Mouse (Mus musculus) lung, adult 2 months (tissue): ENCODE measurements around the gene Usp34. TPM values are rescaled to one million over a fixed set of nuclear protein-coding genes. Genes with fewer than 3 reads are reported as not detected.
A peak's percentile ranks its signal among the peaks of the same experiment; 100 is the strongest.
"Not testable (repeated sequence)": the region's sequence is repeated elsewhere in the genome, so short reads cannot be mapped to it uniquely, and the experiment has no call there.

Source experiments
- DNase-seq: peaks from one replicate; pipeline ENCODE4 v3.0.0; 2022
- H3K4me1 ChIP-seq: fragments of 200-500 bp; 2 replicates; pipeline ENCODE4 v1.6.1; 2011; ENCODE audit warnings: low read length; ENCODE audit not compliant: control insufficient read depth, insufficient read depth
- H3K4me3 ChIP-seq: fragments of 200-500 bp; replicated peaks from 2 replicates; pipeline ENCODE3; 2011; ENCODE audit warnings: low read depth, mild to moderate bottlenecking, control low read depth, low read length; ENCODE audit errors: extremely low read depth
- CTCF ChIP-seq: fragments of 200-500 bp; IDR thresholded peaks from 2 replicates; pipeline ENCODE4 v1.5.1; 2011; ENCODE audit warnings: mild to moderate bottlenecking, low read length, control low read depth; ENCODE audit not compliant: insufficient read depth
- POLR2A ChIP-seq: fragments of 200-500 bp; IDR thresholded peaks from 2 replicates; pipeline ENCODE4 v1.6.1; 2011; ENCODE audit warnings: low read depth, mild to moderate bottlenecking, control low read depth, low read length, borderline replicate concordance; ENCODE audit errors: extremely low read depth
- WGBS: fragments of 180-500 bp; shearing (Covaris S2); methylation state at CpG from one replicate; pipeline ENCODE4 v1.1.7; 2018; 5-methylcytosine and 5-hydroxymethylcytosine counted together
- polyA plus RNA-seq: library from polyadenylated mRNA; depleted of rRNA; stranded (reverse); fragments of >200 nt; gene quantifications from 2 replicates; pipeline ENCODE4 v1.2.3, GENCODE M21; 2012; rRNA removed

Usp34 gene
- polyA plus RNA-seq, 1 experiment: 9.7 TPM

- under 1% methylated on average over 22 of the region's 22 CpGs for WGBS
- DNase-seq: no peak
- no peak for TF ChIP-seq CTCF
- TF ChIP-seq POLR2A: no peak
- H3K4me1 ChIP-seq: peaks cover 9% of the 10 kb centered on the region
- peak overlapping the region; percentile 93 for H3K4me3 ChIP-seq
Measured at GRCm38 (mm10) chr11:23497335-23497717, 190.6 kb downstream of the Usp34 start.

- 1% methylated on average over 62 of the region's 66 CpGs for WGBS
- TF ChIP-seq POLR2A: peak; percentile 67; the same call in 1 of the 2 replicates
- no peak for TF ChIP-seq CTCF
- peak; percentile 98 for DNase-seq
Measured at GRCm38 (mm10) chr11:23497718-23498509, 191.2 kb downstream of the Usp34 start, which contains the start of gene Ahsa2. Gene Ahsa2 (minus strand): TSS chr11:23498030.

DNA sequence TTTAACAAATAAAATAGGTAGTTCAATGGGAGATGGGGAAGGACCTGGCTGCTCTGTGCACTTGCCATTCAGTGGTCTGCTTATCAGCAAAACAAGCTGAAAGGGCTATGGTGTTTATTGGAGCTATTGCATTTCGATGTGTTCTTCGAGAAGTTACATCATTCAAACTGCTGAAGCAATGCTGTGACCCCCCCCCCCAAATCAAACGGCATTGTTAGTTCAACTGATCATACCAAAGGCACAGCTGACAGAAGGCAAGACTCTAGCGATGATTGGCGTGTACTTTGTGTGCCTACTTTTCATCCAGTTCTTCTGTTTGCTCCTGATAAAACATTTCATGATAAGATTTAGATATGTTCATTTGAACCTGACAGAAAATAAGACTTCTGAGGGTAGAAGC lies 191.9 kb downstream of the Usp34 start:
- no peak for TF ChIP-seq POLR2A
- no peak for TF ChIP-seq CTCF
- peaks cover 9% of the 10 kb centered on the region for H3K4me1 ChIP-seq
- DNase-seq: no peak
- 33% methylated on average over 5 of the region's 5 CpGs for WGBS
- H3K4me3 ChIP-seq: no peak overlapping the region

More at GRCm38 (mm10) chr11:23497718-23498509, 191.2 kb downstream of the Usp34 start, which contains the start of gene Ahsa2:
- peaks cover 9% of the 10 kb centered on the region for H3K4me1 ChIP-seq
- peak within 1 kb of the TSS; percentile 93 for H3K4me3 ChIP-seq

GRCm38 (mm10) chr11:23504801-23505200 lies 198.1 kb downstream of the Usp34 start:
- WGBS: 78% methylated on average over 5 of the region's 5 CpGs
- not testable (repeated sequence) for H3K4me3 ChIP-seq, H3K4me1 ChIP-seq, DNase-seq

DNA sequence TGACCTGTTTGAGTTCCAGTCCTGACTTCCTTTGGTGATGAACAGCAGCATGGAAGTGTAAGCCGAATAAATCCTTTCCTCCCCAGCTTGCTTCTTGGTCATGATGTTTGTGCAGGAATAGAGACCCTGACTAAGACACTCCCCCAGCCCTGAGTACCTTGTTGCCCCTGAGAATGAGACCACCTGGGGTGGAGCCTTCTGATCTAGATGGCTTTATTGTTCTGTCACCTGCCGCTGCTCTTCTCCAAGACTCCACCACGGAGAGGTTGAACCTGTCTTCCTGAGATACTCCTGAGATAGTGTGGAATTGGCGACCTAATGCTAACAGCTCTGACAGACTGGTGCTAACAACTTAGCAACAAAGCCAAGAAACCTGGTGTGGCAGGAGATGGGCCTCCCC lies 208.1 kb downstream of the Usp34 start:
- H3K4me3 ChIP-seq, H3K4me1 ChIP-seq, DNase-seq: not testable (repeated sequence)
- WGBS: 50% methylated on average over 4 of the region's 4 CpGs

- Histone ChIP-seq H3K4me3 (no peak overlapping the region), H3K4me1 (no peaks in the 10 kb centered on the region)
- WGBS: 77% methylated on average over 2 of the region's 2 CpGs
- DNase-seq: no peak
- no peak for TF ChIP-seq CTCF
- TF ChIP-seq POLR2A: no peak
Measured at GRCm38 (mm10) chr11:23515315-23515714, 208.6 kb downstream of the Usp34 start.

- Histone ChIP-seq H3K4me3 (no peak overlapping the region), H3K4me1 (no peaks in the 10 kb centered on the region)
- TF ChIP-seq CTCF (no peak), POLR2A (no peak)
- no peak for DNase-seq
- WGBS: 72% methylated on average over 3 of the region's 3 CpGs
Measured at GRCm38 (mm10) chr11:23518981-23519380, 212.3 kb downstream of the Usp34 start.

- Histone ChIP-seq H3K4me1 (no peaks in the 10 kb centered on the region), H3K4me3 (no peak within 1 kb of the TSS)
- DNase-seq: no peak
- WGBS: 46% methylated on average over 5 of the region's 5 CpGs
- no peak for TF ChIP-seq POLR2A
- TF ChIP-seq CTCF: no peak
Measured at GRCm38 (mm10) chr11:23520473-23521205, 213.9 kb downstream of the Usp34 start, which contains the start of gene 1700093K21Rik. Gene 1700093K21Rik (minus strand): TSS chr11:23521155.

- Histone ChIP-seq H3K4me1 (no peaks in the 10 kb centered on the region), H3K4me3 (no peak overlapping the region)
- no peak for TF ChIP-seq POLR2A
- TF ChIP-seq CTCF: no peak
- no peak for DNase-seq
- 92% methylated on average over 2 of the region's 2 CpGs for WGBS
Measured at GRCm38 (mm10) chr11:23537446-23537845, 230.8 kb downstream of the Usp34 start.

Other genes with a start within 250 kb of the Usp34 start
- 5.6 and 7.1 TPM in 2 replicates for gene Xpo1, start 50.9 kb upstream of the Usp34 start, polyA plus RNA-seq
- gene Ahsa2, start 191.1 kb downstream of the Usp34 start, polyA plus RNA-seq: 5.6 and 7.9 TPM in 2 replicates
- gene 1700093K21Rik, start 214.3 kb downstream of the Usp34 start, polyA plus RNA-seq: not detected in 2 replicates